Mouse (Mus musculus): Measurements from ENCODE around the gene Grb10.

DNA sequence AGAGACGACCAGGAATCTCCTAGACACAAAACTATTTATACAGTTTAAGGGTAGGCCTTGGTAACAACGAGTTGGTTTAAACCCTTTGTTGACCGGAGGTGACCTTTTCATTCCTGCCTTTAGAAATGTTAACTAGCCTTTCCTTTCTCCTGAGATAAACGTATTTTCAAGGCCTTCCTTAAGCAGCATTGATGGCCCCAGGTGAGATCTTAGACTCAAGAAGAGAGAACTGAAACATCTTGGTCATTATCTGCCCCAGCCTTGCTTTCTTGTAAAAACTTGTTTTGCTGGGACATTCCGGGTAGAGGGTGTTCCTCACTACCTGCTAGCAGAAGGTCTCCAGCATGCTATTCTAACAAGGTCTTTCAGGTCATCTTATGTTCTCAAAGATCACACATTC lies 133.5 kb downstream of the Grb10 start:
- TF ChIP-seq CTCF (IDR thresholded peaks at IDR 0.05; ENCODE audit: insufficient read depth, low read depth, low read length) (no peak), POLR2A (IDR thresholded peaks at IDR 0.05; ENCODE audit: insufficient read depth, low read depth, low read length) (no peak)

Measured in olfactory bulb, adult 2 months (tissue).